Mouse (Mus musculus) spleen, adult 2 months (tissue): ENCODE results near the gene Scml2.
"Not testable (repeated sequence)": the region's sequence is repeated elsewhere in the genome, so short reads cannot be mapped to it uniquely, and the experiment has no call there.

Experiments
- CTCF ChIP-seq: fragments of 200-500 bp; IDR thresholded peaks from 2 replicates; pipeline ENCODE4 v1.5.1; 2011; ENCODE audit warnings: mild to moderate bottlenecking, inconsistent platforms; ENCODE audit not compliant: insufficient read depth, insufficient read length, insufficient replicate concordance; ENCODE audit errors: extremely low read depth
- POLR2A ChIP-seq: fragments of 200-500 bp; IDR thresholded peaks from 2 replicates; pipeline ENCODE4 v1.6.1; 2011; ENCODE audit warnings: low read depth, low read length, inconsistent platforms

GRCm38 (mm10) chrX:161075576-161075975 is 41.4 kb upstream of the Scml2 start:
- TF ChIP-seq CTCF, POLR2A: not testable (repeated sequence)
